Mouse (Mus musculus) CH12.LX (cell line): ENCODE data around the gene Gm39653. TPM values are rescaled to one million over a fixed set of nuclear protein-coding genes. Genes with fewer than 3 reads are reported as not detected.

Experiments
- DNase-seq: peaks from one replicate; pipeline ENCODE4 v3.0.0-alpha.2; 2013; ENCODE audit errors: extremely low read depth
- H3K27ac ChIP-seq: 2 replicates; pipeline ENCODE4 v1.5.1; 2012; ENCODE audit warnings: low read depth, mild to moderate bottlenecking, control low read depth, moderate library complexity; ENCODE audit not compliant: insufficient read depth
- H3K27me3 ChIP-seq: replicated peaks from 2 replicates; pipeline ENCODE3; 2012; ENCODE audit warnings: inconsistent platforms
- H3K36me3 ChIP-seq, 2 experiments: replicated peaks in 1 of 2; 2 replicates each; pipeline versions ENCODE3 to v1.6.1; 2012; ENCODE audit warnings: inconsistent platforms in 1 of 2, low read length in 1 of 2, mild to moderate bottlenecking in 1 of 2, mixed read lengths in 1 of 2, moderate library complexity in 1 of 2; ENCODE audit not compliant: control insufficient read depth in 1 of 2, insufficient read depth in 1 of 2
- H3K4me1 ChIP-seq, 2 experiments: 2 replicates each; pipeline ENCODE4 v1.6.1; 2012; ENCODE audit warnings: inconsistent platforms in 1 of 2, moderate library complexity in 1 of 2; ENCODE audit not compliant: insufficient read depth in 2 of 2, control insufficient read depth in 1 of 2
- H3K4me2 ChIP-seq: 2 replicates; pipeline ENCODE4 v1.6.1; 2012; ENCODE audit warnings: low read depth, mild to moderate bottlenecking, control low read depth; ENCODE audit not compliant: poor library complexity, insufficient read depth, severe bottlenecking
- H3K4me3 ChIP-seq, 3 experiments: fragments of 150-350 bp in 1 of 3; sonication (generic) in 1 of 3; replicated peaks in 1 of 3; 2 replicates each; pipeline versions ENCODE3 to v1.5.1; 2011 to 2012; ENCODE audit warnings: low read depth in 2 of 3, low read length in 2 of 3, mild to moderate bottlenecking in 2 of 3, moderate library complexity in 2 of 3, control low read depth in 1 of 3, improper control_type of control experiment in 1 of 3, inconsistent platforms in 1 of 3, mixed read lengths in 1 of 3; ENCODE audit not compliant: poor library complexity in 1 of 3
- H3K79me2 ChIP-seq: replicated peaks from 2 replicates; pipeline ENCODE4 v1.6.1; 2012; ENCODE audit warnings: mild to moderate bottlenecking, moderate library complexity; ENCODE audit not compliant: control insufficient read depth, poor library complexity, insufficient read depth, severe bottlenecking; ENCODE audit errors: extremely low read depth
- H3K9ac ChIP-seq: 2 replicates; pipeline ENCODE4 v1.6.1; 2012; ENCODE audit warnings: low read depth, mild to moderate bottlenecking, control low read depth, moderate library complexity; ENCODE audit not compliant: insufficient read depth
- H3K9me3 ChIP-seq: replicated peaks from 2 replicates; pipeline ENCODE3; 2012; ENCODE audit warnings: low read length, inconsistent platforms, mixed read lengths
- BHLHE40 ChIP-seq: IDR thresholded peaks from 2 replicates; pipeline ENCODE4 v1.6.1; 2011; ENCODE audit warnings: mild to moderate bottlenecking, low read depth, low read length, improper control_type of control experiment
- CHD1 ChIP-seq: IDR thresholded peaks from 2 replicates; pipeline ENCODE4 v1.6.1; 2012; ENCODE audit warnings: low read depth, low read length, improper control_type of control experiment, inconsistent platforms
- CHD2 ChIP-seq: IDR thresholded peaks from 2 replicates; pipeline ENCODE4 v1.6.1; 2011; ENCODE audit warnings: low read length, improper control_type of control experiment
- CTCF ChIP-seq, 2 experiments: IDR thresholded peaks in 1 of 2; conservative IDR thresholded peaks in 1 of 2; 2 replicates each; pipeline ENCODE4 v1.5.1; 2011 to 2012; ENCODE audit warnings: low read depth in 2 of 2, low read length in 2 of 2, improper control_type of control experiment in 1 of 2, inconsistent platforms in 1 of 2, mild to moderate bottlenecking in 1 of 2, moderate library complexity in 1 of 2
- E2F4 ChIP-seq: IDR thresholded peaks from 2 replicates; pipeline ENCODE4 v1.6.1; 2011; ENCODE audit warnings: low read depth, low read length, improper control_type of control experiment; ENCODE audit not compliant: insufficient replicate concordance
- ELF1 ChIP-seq: IDR thresholded peaks from 2 replicates; pipeline ENCODE4 v1.6.1; 2014; ENCODE audit warnings: low read depth, mild to moderate bottlenecking, inconsistent platforms, low read length, improper control_type of control experiment
- EP300 ChIP-seq: IDR thresholded peaks from 2 replicates; pipeline ENCODE4 v1.6.1; 2011; ENCODE audit warnings: low read length, improper control_type of control experiment
- ETS1 ChIP-seq: conservative IDR thresholded peaks from 2 replicates; pipeline ENCODE4 v1.6.1; 2012; ENCODE audit warnings: low read depth, mild to moderate bottlenecking, inconsistent platforms, low read length, improper control_type of control experiment, moderate library complexity
- GABPA ChIP-seq: IDR thresholded peaks from 2 replicates; pipeline ENCODE4 v1.6.1; 2012; ENCODE audit warnings: low read depth, low read length, improper control_type of control experiment, inconsistent platforms; ENCODE audit not compliant: insufficient replicate concordance
- HCFC1 ChIP-seq: IDR thresholded peaks from 2 replicates; pipeline ENCODE4 v1.6.1; 2012; ENCODE audit warnings: low read depth, mild to moderate bottlenecking, inconsistent platforms, low read length, improper control_type of control experiment
- IRF4 ChIP-seq: IDR thresholded peaks from 2 replicates; pipeline ENCODE4 v1.6.1; 2014; ENCODE audit warnings: low read depth, mild to moderate bottlenecking, inconsistent platforms, low read length, improper control_type of control experiment
- JUN ChIP-seq: IDR thresholded peaks from 2 replicates; pipeline ENCODE4 v1.6.1; 2011; ENCODE audit warnings: low read depth, mild to moderate bottlenecking, low read length, improper control_type of control experiment, moderate library complexity; ENCODE audit not compliant: insufficient read depth
- JUND ChIP-seq: conservative IDR thresholded peaks from 2 replicates; pipeline ENCODE4 v1.6.1; 2011; ENCODE audit warnings: low read depth, low read length, improper control_type of control experiment
- KAT2A ChIP-seq: IDR thresholded peaks from 2 replicates; pipeline ENCODE4 v1.6.1; 2012; ENCODE audit warnings: low read length, improper control_type of control experiment, inconsistent platforms; ENCODE audit not compliant: insufficient replicate concordance
- MAFK ChIP-seq: IDR thresholded peaks from 2 replicates; pipeline ENCODE4 v1.6.1; 2011; ENCODE audit warnings: low read length, improper control_type of control experiment; ENCODE audit not compliant: insufficient replicate concordance
- MAX ChIP-seq: IDR thresholded peaks from 2 replicates; pipeline ENCODE4 v1.6.1; 2011; ENCODE audit warnings: low read length, improper control_type of control experiment
- MAZ ChIP-seq: IDR thresholded peaks from 2 replicates; pipeline ENCODE4 v1.6.1; 2012; ENCODE audit warnings: low read depth, mild to moderate bottlenecking, inconsistent platforms, low read length, improper control_type of control experiment, moderate library complexity
- MEF2A ChIP-seq: IDR thresholded peaks from 2 replicates; pipeline ENCODE4 v1.6.1; 2014; ENCODE audit warnings: low read depth, mild to moderate bottlenecking, inconsistent platforms, low read length, improper control_type of control experiment, borderline replicate concordance
- MXI1 ChIP-seq: IDR thresholded peaks from 2 replicates; pipeline ENCODE4 v1.6.1; 2011; ENCODE audit warnings: mild to moderate bottlenecking, low read depth, low read length, improper control_type of control experiment
- MYC ChIP-seq: IDR thresholded peaks from 2 replicates; pipeline ENCODE4 v1.6.1; 2011; ENCODE audit warnings: low read depth, mild to moderate bottlenecking, improper control_type of control experiment, low read length
- NELFE ChIP-seq: IDR thresholded peaks from 2 replicates; pipeline ENCODE4 v1.6.1; 2011; ENCODE audit warnings: low read depth, low read length, improper control_type of control experiment
- NRF1 ChIP-seq: IDR thresholded peaks from 2 replicates; pipeline ENCODE4 v1.6.1; 2014; ENCODE audit warnings: low read depth, mild to moderate bottlenecking, inconsistent platforms, low read length, improper control_type of control experiment, moderate library complexity
- PAX5 ChIP-seq: IDR thresholded peaks from 2 replicates; pipeline ENCODE4 v1.6.1; 2012; ENCODE audit warnings: low read length, inconsistent platforms, mixed read lengths
- POLR2A ChIP-seq: IDR thresholded peaks from 2 replicates; pipeline ENCODE4 v1.6.1; 2011; ENCODE audit warnings: low read depth, mild to moderate bottlenecking, improper control_type of control experiment, low read length
- POLR2AphosphoS2 ChIP-seq: IDR thresholded peaks from 2 replicates; pipeline ENCODE4 v1.6.1; 2011; ENCODE audit warnings: low read depth, low read length, improper control_type of control experiment
- RAD21 ChIP-seq: IDR thresholded peaks from 2 replicates; pipeline ENCODE4 v1.6.1; 2011; ENCODE audit warnings: low read depth, mild to moderate bottlenecking, low read length, improper control_type of control experiment, moderate library complexity
- RCOR1 ChIP-seq: conservative IDR thresholded peaks from 2 replicates; pipeline ENCODE4 v1.6.1; 2012; ENCODE audit warnings: low read depth, mild to moderate bottlenecking, inconsistent platforms, low read length, improper control_type of control experiment
- SIN3A ChIP-seq: IDR thresholded peaks from 2 replicates; pipeline ENCODE4 v1.6.1; 2012; ENCODE audit warnings: low read length, improper control_type of control experiment, inconsistent platforms
- SMC3 ChIP-seq: IDR thresholded peaks from 2 replicates; pipeline ENCODE4 v1.6.1; 2011; ENCODE audit warnings: low read depth, low read length, improper control_type of control experiment
- TBP ChIP-seq: conservative IDR thresholded peaks from 2 replicates; pipeline ENCODE4 v1.6.1; 2011; ENCODE audit warnings: low read depth, low read length, improper control_type of control experiment
- TCF12 ChIP-seq: IDR thresholded peaks from 2 replicates; pipeline ENCODE4 v1.6.1; 2014; ENCODE audit warnings: low read depth, mild to moderate bottlenecking, inconsistent platforms, low read length, improper control_type of control experiment
- UBTF ChIP-seq: IDR thresholded peaks from 2 replicates; pipeline ENCODE4 v1.6.1; 2012; ENCODE audit warnings: low read depth, mild to moderate bottlenecking, inconsistent platforms, low read length, improper control_type of control experiment, moderate library complexity
- USF1 ChIP-seq: IDR thresholded peaks from 2 replicates; pipeline ENCODE4 v1.6.1; 2014; ENCODE audit warnings: low read depth, mild to moderate bottlenecking, inconsistent platforms, low read length, improper control_type of control experiment
- USF2 ChIP-seq: conservative IDR thresholded peaks from 2 replicates; pipeline ENCODE4 v1.6.1; 2011; ENCODE audit warnings: low read depth, low read length, improper control_type of control experiment
- ZC3H11A ChIP-seq: IDR thresholded peaks from 2 replicates; pipeline ENCODE4 v1.6.1; 2012; ENCODE audit warnings: low read depth, mild to moderate bottlenecking, inconsistent platforms, low read length, improper control_type of control experiment
- ZKSCAN1 ChIP-seq: IDR thresholded peaks from 2 replicates; pipeline ENCODE4 v1.6.1; 2012; ENCODE audit warnings: low read depth, inconsistent platforms, low read length, improper control_type of control experiment, borderline replicate concordance
- ZMIZ1 ChIP-seq: IDR thresholded peaks from 2 replicates; pipeline ENCODE4 v1.6.1; 2012; ENCODE audit warnings: low read depth, mild to moderate bottlenecking, inconsistent platforms, low read length, improper control_type of control experiment
- ZNF384 ChIP-seq: IDR thresholded peaks from 2 replicates; pipeline ENCODE4 v1.6.1; 2012; ENCODE audit warnings: low read depth, low read length, improper control_type of control experiment, inconsistent platforms
- dilution Hi-C: fragments of 300-500 bp; cut with MboI; formaldehyde crosslinking; loops from 2 replicates; pipeline ENCODE4 v1.14.3; 2020; ENCODE audit warnings: low sequenced_read_pairs; ENCODE audit not compliant: extremely low pct_unique_long_range_greater_than_20kb, extremely low pct_ligation_motif_present
- in situ Hi-C: fragments of 300-500 bp; cut with MboI; formaldehyde crosslinking; loops from 3 replicates; pipeline ENCODE4 v1.14.3; 2019; ENCODE audit warnings: low sequenced_read_pairs, low pct_ligation_motif_present, low pct_unique_long_range_greater_than_20kb, mixed read lengths
- polyA plus RNA-seq: library from polyadenylated mRNA; unstranded; fragments of >175 nt; gene quantifications from 2 replicates; pipeline ENCODE4 v1.2.1, GENCODE M21; 2012; ENCODE audit warnings: low read depth; ENCODE audit not compliant: insufficient read length
- total RNA-seq, 2 experiments: library from RNA; depleted of rRNA; stranded (reverse); fragments of 300-350 nt in 1 of 2; fragments of >200 nt in 1 of 2; gene quantifications; 2 replicates each; pipeline ENCODE4 v1.2.3; 2012 to 2014

The Gm39653 gene
- total and polyA plus RNA-seq, 3 experiments, result not detected

DNA sequence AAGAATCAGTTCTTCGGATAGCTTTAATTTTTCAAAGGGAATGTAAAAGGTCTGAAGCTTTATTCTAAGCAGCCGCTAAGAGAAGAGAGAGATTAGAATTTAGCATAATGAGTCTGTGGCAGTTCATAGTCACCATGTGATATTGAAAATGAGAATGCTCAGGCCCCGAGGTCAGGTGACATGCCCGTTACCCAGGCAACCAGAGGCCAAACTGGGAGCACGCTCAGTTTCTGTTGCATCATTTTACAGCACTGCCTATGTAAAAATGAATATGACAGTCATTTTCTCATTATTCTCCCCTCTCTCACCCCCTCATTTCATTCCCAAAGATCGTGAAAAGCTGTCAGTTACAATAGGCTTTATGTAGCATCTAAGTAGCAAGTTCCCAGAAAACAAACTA lies 42.3 kb upstream of the Gm39653 start:
- dilution Hi-C loops (no loop called here), in situ Hi-C loops (no loop called here)
- H3K27me3 ChIP-seq, result no peaks in the 10 kb centered on the region
- no peak overlapping the region for H3K4me3 ChIP-seq
- H3K9me3 ChIP-seq, result no peaks in the 10 kb centered on the region
- H3K9ac ChIP-seq, result peak overlapping the region; percentile 54
- H3K36me3 ChIP-seq, result no peaks in the 10 kb centered on the region
- no peak overlapping the region for H3K27ac ChIP-seq
- TF ChIP-seq UBTF, result no peak
- no peak for TF ChIP-seq NELFE
- TF ChIP-seq NRF1, result peak; percentile 29; the same call in 1 of the 2 replicates
- no peak for TF ChIP-seq SMC3
- peak; percentile 93 for TF ChIP-seq BHLHE40
- peak; percentile 85 for TF ChIP-seq USF1
- peak; percentile 79; the same call in 1 of the 2 replicates for TF ChIP-seq MYC
- no peak for TF ChIP-seq ZKSCAN1
- TF ChIP-seq MAFK, result no peak
- no peak for TF ChIP-seq RCOR1
- no peak for TF ChIP-seq ZC3H11A
- no peak for TF ChIP-seq TBP
- peak; percentile 72; the same call in 1 of the 2 replicates for TF ChIP-seq MAX
- TF ChIP-seq ZNF384, result no peak
- TF ChIP-seq POLR2AphosphoS2, result no peak
- no peak for TF ChIP-seq RAD21
- no peak for TF ChIP-seq ELF1
- TF ChIP-seq ZMIZ1, result no peak
- no peak for TF ChIP-seq GABPA
- peak; percentile 33; the same call in 1 of the 2 replicates for TF ChIP-seq HCFC1
- TF ChIP-seq SIN3A, result no peak
- no peak for TF ChIP-seq MAZ
- no peak for TF ChIP-seq TCF12
- TF ChIP-seq USF2, result peak; percentile 79
- TF ChIP-seq IRF4, result peak; percentile 82
- TF ChIP-seq MEF2A, result no peak
- TF ChIP-seq E2F4, result no peak
- no peak for TF ChIP-seq PAX5
- no peak for TF ChIP-seq KAT2A
- no peak for TF ChIP-seq CHD1
- TF ChIP-seq JUN, result no peak
- TF ChIP-seq JUND, result peak; percentile 63; the same call in 1 of the 2 replicates
- peak; percentile 38; the same call in 1 of the 2 replicates for TF ChIP-seq EP300
- TF ChIP-seq CHD2, result no peak
- no peak for TF ChIP-seq CTCF (conservative IDR thresholded peaks at IDR 0.05 in 1 of 2, IDR thresholded peaks at IDR 0.05 in 1 of 2; ENCODE audit: low read depth in 2 of 2, low read length in 2 of 2)
- TF ChIP-seq ETS1, result peak; percentile 55
- TF ChIP-seq MXI1, result peak; percentile 88
- TF ChIP-seq POLR2A, result no peak
- peak; percentile 84 for DNase-seq
- peak overlapping the region; percentile 50 for H3K4me2 ChIP-seq
- H3K79me2 ChIP-seq, result no peaks in the 10 kb centered on the region
- peaks cover 6 to 17% of the 10 kb centered on the region in 2 experiments; a peak in 3 of 4 replicates for H3K4me1 ChIP-seq
